Mouse (Mus musculus) embryonic facial prominence, embryonic 11.5 days (tissue): ENCODE measurements at regions not wholly inside any gene's neighbourhood (a gene's known extent, or its start where the extent isn't known, plus 50 kb on each side); places are given as distances from the start of the nearest gene placed in this dataset.

Experiments used
- ATAC-seq: fragments of 200-750 bp; cut with Nextera tagmentation; replicated peaks from 2 replicates; pipeline ENCODE4 v1.8.0; 2017; ENCODE audit warnings: low read depth; ENCODE audit not compliant: insufficient number of reproducible peaks, low FRiP score, low TSS enrichment
- DNase-seq: peaks from one replicate; pipeline ENCODE4 v3.0.0-alpha.2; 2015; ENCODE audit warnings: low spot score
- H3K27ac ChIP-seq: fragments of 300-500 bp; sonication (generic); replicated peaks from 2 replicates; pipeline ENCODE4 v1.5.1; 2014; ENCODE audit warnings: mild to moderate bottlenecking, low read depth, low read length, control low read depth
- H3K27me3 ChIP-seq: fragments of 300-500 bp; sonication (generic); 2 replicates; pipeline ENCODE4 v1.6.1; 2014; ENCODE audit warnings: mild to moderate bottlenecking, low read length, moderate library complexity, mixed read lengths; ENCODE audit not compliant: control insufficient read depth, insufficient read depth
- H3K36me3 ChIP-seq: fragments of 300-500 bp; sonication (generic); replicated peaks from 2 replicates; pipeline ENCODE4 v1.6.1; 2014; ENCODE audit warnings: low read depth, mild to moderate bottlenecking, low read length, moderate library complexity, mixed read lengths; ENCODE audit not compliant: control insufficient read depth, insufficient read depth
- H3K4me1 ChIP-seq: fragments of 300-500 bp; sonication (generic); 2 replicates; pipeline ENCODE4 v1.6.1; 2014; ENCODE audit warnings: low read length, mixed read lengths; ENCODE audit not compliant: control insufficient read depth, insufficient read depth
- H3K4me2 ChIP-seq: fragments of 300-500 bp; sonication (generic); 2 replicates; pipeline ENCODE4 v1.6.1; 2014; ENCODE audit warnings: low read depth, mild to moderate bottlenecking, control low read depth, low read length, moderate library complexity
- H3K4me3 ChIP-seq: fragments of 300-500 bp; sonication (generic); 2 replicates; pipeline ENCODE4 v1.5.1; 2014; ENCODE audit warnings: low read depth, low read length, control low read depth
- H3K9ac ChIP-seq: fragments of 300-500 bp; sonication (generic); replicated peaks from 2 replicates; pipeline ENCODE4 v1.6.1; 2014; ENCODE audit warnings: mild to moderate bottlenecking, control low read depth, low read length
- H3K9me3 ChIP-seq: fragments of 300-500 bp; sonication (generic); replicated peaks from 2 replicates; pipeline ENCODE4 v1.6.1; 2016; ENCODE audit warnings: mild to moderate bottlenecking, low read length, inconsistent platforms, mixed read lengths; ENCODE audit not compliant: control insufficient read depth
- WGBS: fragments of 180-500 bp; shearing (Covaris S2); extraction: QIAGEN DNeasy Blood & Tissue Kit; methylation state at CpG from one replicate; pipeline ENCODE4 v1.1.7; 2014; 5-methylcytosine and 5-hydroxymethylcytosine counted together

DNA sequence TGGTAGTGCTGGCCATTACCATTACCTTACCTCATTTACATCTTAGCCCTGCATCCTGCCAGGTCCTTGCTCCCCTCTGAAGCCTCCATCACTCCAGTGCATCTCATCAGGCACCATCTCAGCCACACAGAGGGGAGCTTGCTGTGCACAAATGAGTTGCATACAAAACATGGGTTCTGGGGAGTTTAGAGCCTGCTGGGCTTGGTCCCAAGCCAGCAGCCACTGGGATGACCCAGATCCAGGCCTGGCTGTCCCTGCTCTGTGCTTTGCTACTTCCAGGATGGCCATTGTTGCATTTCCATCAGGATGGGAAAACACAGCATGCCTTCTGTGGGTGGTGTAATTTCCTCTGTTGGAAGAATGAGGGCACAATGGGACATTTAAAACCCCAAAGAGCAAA lies 660.8 kb downstream of the Stpg2 start:
- no peak overlapping the region for H3K4me3 ChIP-seq
- H3K4me2 ChIP-seq = no peak overlapping the region
- no peaks in the 10 kb centered on the region for H3K4me1 ChIP-seq
- no peak for DNase-seq
- ATAC-seq = no peak
- no peaks in the 10 kb centered on the region for H3K36me3 ChIP-seq
- H3K9ac ChIP-seq = no peak overlapping the region
- H3K9me3 ChIP-seq = no peaks in the 10 kb centered on the region
- no peaks in the 10 kb centered on the region for H3K27me3 ChIP-seq
- no peak overlapping the region for H3K27ac ChIP-seq

DNA sequence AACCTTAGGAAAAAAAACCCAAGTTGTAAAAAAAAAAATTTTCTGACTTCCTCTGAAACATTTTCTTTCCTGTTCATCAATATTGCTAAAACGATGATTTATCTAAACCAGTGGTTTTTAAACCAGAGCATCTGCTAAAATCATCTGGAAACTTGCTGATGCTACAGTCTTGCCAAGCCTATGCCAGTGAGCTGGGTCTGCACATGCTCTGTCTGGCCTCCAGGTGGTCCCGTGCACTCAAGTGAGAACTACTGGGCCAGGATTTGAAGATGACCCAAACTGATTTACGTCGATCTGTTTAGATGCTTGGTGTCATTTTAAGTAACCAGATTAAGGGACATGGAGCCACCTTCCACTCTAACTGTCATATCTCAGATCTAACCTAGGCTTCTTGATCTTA lies 661.5 kb downstream of the Stpg2 start:
- 86% methylated on average over 4 of the region's 4 CpGs for WGBS
- Histone ChIP-seq H3K9ac (no peak overlapping the region), H3K27ac (no peak overlapping the region), H3K9me3 (no peaks in the 10 kb centered on the region), H3K4me1 (no peaks in the 10 kb centered on the region), H3K27me3 (no peaks in the 10 kb centered on the region), H3K36me3 (no peaks in the 10 kb centered on the region), H3K4me3 (no peak overlapping the region), H3K4me2 (no peak overlapping the region)
- ATAC-seq (no peak), DNase-seq (peak; percentile 29)

DNA sequence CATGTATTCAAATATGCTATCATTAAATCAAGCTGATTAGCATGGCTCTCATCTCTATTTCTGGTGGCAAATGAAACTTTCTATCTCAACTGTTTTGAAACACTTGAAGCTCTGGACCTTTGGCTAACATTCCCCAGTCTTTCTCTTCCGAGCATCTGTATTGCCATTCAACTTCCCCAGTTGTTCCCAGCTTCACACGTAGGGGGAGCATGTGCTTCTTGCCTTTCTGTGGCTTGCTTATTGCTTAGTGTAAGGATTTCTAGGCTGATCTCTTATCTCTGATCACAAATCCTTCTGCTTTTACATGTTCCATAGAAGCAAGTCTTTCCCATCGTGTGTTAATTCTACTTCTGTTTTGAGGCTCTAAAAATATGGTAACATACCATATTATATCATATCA lies 662.0 kb downstream of the Stpg2 start:
- 86% methylated on average over 3 of the region's 3 CpGs for WGBS
- no peak overlapping the region for H3K4me3 ChIP-seq
- ATAC-seq = no peak

DNA sequence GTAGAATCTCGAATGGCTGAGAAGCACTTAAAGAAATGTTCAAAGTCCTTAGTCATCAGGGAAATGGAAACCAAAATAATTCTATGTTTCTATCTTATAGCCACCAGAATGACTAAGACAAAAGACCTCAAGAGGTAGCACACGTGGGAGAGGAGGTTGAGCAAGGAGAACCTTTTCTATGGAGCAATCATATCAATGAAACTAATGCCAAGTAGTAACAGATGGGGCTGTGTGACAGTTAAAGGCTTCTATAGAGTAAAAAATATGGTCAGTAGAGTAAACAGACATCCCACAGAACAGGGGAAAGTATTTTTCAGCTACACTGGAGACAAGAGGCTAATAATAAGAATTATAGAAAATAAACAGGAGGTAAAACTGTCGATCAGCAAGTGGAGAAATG lies 664.3 kb downstream of the Stpg2 start:
- Histone ChIP-seq H3K36me3 (no peaks in the 10 kb centered on the region), H3K9ac (no peak overlapping the region), H3K27me3 (no peaks in the 10 kb centered on the region), H3K4me2 (no peak overlapping the region), H3K4me1 (no peaks in the 10 kb centered on the region), H3K27ac (no peak overlapping the region), H3K9me3 (no peaks in the 10 kb centered on the region), H3K4me3 (no peak overlapping the region)
- ATAC-seq (no peak), DNase-seq (no peak)
- 83% methylated on average over 3 of the region's 3 CpGs for WGBS

More for the DNA sequence above, 662.0 kb downstream of the Stpg2 start:
- Histone ChIP-seq H3K9me3 (no peaks in the 10 kb centered on the region), H3K27ac (no peak overlapping the region), H3K4me1 (no peaks in the 10 kb centered on the region), H3K36me3 (no peaks in the 10 kb centered on the region), H3K4me2 (no peak overlapping the region), H3K27me3 (no peaks in the 10 kb centered on the region), H3K9ac (no peak overlapping the region)
- no peak for DNase-seq

DNA sequence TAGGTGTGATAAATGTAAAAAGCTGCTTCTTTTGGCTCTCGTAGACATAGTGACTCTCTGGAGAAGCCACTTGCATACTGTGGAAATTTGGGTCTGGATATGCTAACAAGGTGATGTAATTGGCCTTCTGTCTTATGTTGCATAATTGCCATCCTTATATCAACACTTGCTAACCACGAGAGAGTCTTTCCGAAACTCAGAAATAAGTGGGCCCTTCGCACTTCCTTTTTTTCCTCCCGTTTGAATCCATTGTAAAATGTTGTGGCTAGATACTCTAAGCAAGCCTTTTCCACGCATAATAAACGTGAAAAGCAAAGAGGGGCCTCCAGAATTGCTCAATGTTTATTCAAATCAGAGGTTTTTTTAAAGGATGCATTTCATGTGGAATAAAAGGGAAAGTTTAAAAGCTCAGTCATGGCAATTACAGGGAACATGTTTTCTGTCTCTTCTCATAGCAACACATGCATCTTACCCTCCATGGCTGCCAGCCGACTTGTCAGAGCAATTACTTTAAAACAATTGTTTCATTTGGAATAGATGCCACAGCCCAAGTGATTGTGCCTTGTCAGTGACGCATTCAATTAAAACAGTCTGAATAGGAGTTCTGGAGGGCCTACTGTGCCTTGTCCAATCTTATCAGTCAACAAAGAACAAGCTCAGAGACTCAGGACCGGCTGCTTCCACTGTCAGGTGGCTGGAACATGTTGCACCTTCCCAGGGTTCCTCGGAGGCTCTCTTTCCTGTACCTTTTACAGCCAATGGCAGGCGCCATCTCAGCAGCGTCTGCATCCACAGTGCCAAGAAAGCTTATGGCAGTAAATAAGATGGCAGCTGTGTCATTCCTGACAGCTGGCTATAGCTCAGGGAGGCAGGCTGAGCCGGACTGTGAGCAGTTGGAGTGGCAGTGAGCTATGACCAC lies 680.7 kb downstream of the Stpg2 start:
- no peak for DNase-seq
- Histone ChIP-seq H3K9me3 (no peaks in the 10 kb centered on the region), H3K9ac (no peak overlapping the region), H3K27ac (no peak overlapping the region), H3K4me1 (no peaks in the 10 kb centered on the region), H3K4me2 (no peak overlapping the region), H3K4me3 (no peak overlapping the region), H3K36me3 (no peaks in the 10 kb centered on the region), H3K27me3 (no peaks in the 10 kb centered on the region)
- no peak; the same call in 1 of the 2 replicates for ATAC-seq
- WGBS = 57% methylated on average over 14 of the region's 14 CpGs

DNA sequence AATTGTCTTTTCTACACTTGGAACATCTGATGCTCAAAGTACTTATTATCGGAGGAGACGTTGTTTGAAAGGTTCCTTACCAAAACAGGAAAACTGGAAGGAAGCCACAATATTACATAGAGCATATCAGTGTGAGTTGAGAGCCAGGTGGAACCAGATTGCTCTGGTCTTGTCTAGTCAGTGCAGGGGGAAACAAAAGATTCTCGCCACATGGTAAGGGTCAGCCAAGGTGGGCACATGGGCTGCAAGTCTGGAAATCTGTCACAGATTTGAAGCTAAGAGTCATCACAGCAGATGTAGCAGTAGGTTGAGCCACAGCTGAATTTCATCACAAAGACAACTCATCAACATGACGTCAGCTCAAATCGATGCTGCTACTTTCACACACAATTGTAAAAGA lies 681.8 kb downstream of the Stpg2 start:
- Histone ChIP-seq H3K4me3 (no peak overlapping the region), H3K4me2 (no peak overlapping the region), H3K4me1 (no peaks in the 10 kb centered on the region), H3K9ac (no peak overlapping the region), H3K9me3 (no peaks in the 10 kb centered on the region), H3K27ac (no peak overlapping the region), H3K27me3 (no peaks in the 10 kb centered on the region), H3K36me3 (no peaks in the 10 kb centered on the region)
- DNase-seq (no peak), ATAC-seq (no peak)
- 88% methylated on average over 5 of the region's 5 CpGs for WGBS

DNA sequence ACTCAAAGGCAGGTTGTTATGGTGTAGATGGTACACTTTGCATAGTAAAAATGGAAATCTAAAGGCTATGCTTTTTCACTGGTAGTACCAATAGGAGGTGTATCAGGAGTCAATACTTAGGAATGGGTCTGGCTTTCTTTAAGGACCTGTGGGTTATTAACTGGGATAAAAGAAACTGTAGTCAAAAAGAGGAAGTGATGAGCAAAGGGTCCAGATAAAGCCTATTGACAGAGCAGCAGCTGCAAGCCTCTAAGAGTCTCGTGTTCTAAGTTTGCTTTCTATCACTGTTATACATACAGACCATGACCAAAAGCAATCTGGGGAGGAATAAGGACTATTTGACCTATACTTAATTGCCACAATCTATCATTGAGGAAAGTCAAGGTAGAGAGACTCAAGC lies 683.0 kb downstream of the Stpg2 start:
- H3K4me2 ChIP-seq = no peak overlapping the region
- 68% methylated on average over 1 of the region's 1 CpGs for WGBS
- no peaks in the 10 kb centered on the region for H3K27me3 ChIP-seq
- no peaks in the 10 kb centered on the region for H3K9me3 ChIP-seq
- H3K4me1 ChIP-seq = no peaks in the 10 kb centered on the region
- H3K36me3 ChIP-seq = no peaks in the 10 kb centered on the region
- H3K9ac ChIP-seq = no peak overlapping the region
- H3K27ac ChIP-seq = no peak overlapping the region
- no peak for DNase-seq
- ATAC-seq = no peak
- H3K4me3 ChIP-seq = no peak overlapping the region

DNA sequence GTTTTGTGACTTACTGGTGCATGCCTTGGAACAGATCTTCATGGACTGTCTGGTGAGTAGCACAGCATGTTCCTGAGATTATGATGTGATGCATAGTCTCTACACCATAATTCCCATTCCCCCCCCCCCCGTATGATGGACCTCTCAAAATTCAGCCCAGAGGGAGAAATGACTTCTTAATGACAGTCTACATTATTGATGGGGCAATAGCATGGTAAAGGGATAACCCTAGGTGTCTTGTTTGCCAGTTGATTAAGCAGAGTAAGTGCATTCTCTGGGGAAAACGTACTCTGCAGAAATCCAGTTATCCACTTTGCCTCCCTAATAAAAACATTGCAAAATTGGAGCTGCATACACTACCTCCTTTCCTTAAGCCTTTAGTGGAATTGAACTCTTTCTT lies 684.7 kb downstream of the Stpg2 start:
- no peak overlapping the region for H3K27ac ChIP-seq
- ATAC-seq = no peak

More for the DNA sequence above, 684.7 kb downstream of the Stpg2 start:
- WGBS = 75% methylated on average over 2 of the region's 2 CpGs
- Histone ChIP-seq H3K27me3 (no peaks in the 10 kb centered on the region), H3K36me3 (no peaks in the 10 kb centered on the region), H3K9ac (no peak overlapping the region), H3K4me2 (no peak overlapping the region), H3K4me1 (no peaks in the 10 kb centered on the region), H3K9me3 (no peaks in the 10 kb centered on the region), H3K4me3 (no peak overlapping the region)
- DNase-seq = no peak
